Mouse (Mus musculus) CH12.LX (cell line): ENCODE results near the gene Samd11. TPM values are rescaled to one million over a fixed set of nuclear protein-coding genes. Genes with fewer than 3 reads are reported as not detected.

Source experiments
- DNase-seq: peaks from one replicate; pipeline ENCODE4 v3.0.0-alpha.2; 2013; ENCODE audit errors: extremely low read depth
- H3K27ac ChIP-seq: 2 replicates; pipeline ENCODE4 v1.5.1; 2012; ENCODE audit warnings: low read depth, mild to moderate bottlenecking, control low read depth, moderate library complexity; ENCODE audit not compliant: insufficient read depth
- H3K27me3 ChIP-seq: replicated peaks from 2 replicates; pipeline ENCODE3; 2012; ENCODE audit warnings: inconsistent platforms
- H3K36me3 ChIP-seq, 2 experiments: replicated peaks in 1 of 2; 2 replicates each; pipeline versions ENCODE3 to v1.6.1; 2012; ENCODE audit warnings: inconsistent platforms in 1 of 2, low read length in 1 of 2, mild to moderate bottlenecking in 1 of 2, mixed read lengths in 1 of 2, moderate library complexity in 1 of 2; ENCODE audit not compliant: control insufficient read depth in 1 of 2, insufficient read depth in 1 of 2
- H3K4me1 ChIP-seq, 2 experiments: 2 replicates each; pipeline ENCODE4 v1.6.1; 2012; ENCODE audit warnings: inconsistent platforms in 1 of 2, moderate library complexity in 1 of 2; ENCODE audit not compliant: insufficient read depth in 2 of 2, control insufficient read depth in 1 of 2
- H3K4me2 ChIP-seq: 2 replicates; pipeline ENCODE4 v1.6.1; 2012; ENCODE audit warnings: low read depth, mild to moderate bottlenecking, control low read depth; ENCODE audit not compliant: poor library complexity, insufficient read depth, severe bottlenecking
- H3K4me3 ChIP-seq, 3 experiments: fragments of 150-350 bp in 1 of 3; sonication (generic) in 1 of 3; replicated peaks in 1 of 3; 2 replicates each; pipeline versions ENCODE3 to v1.5.1; 2011 to 2012; ENCODE audit warnings: low read depth in 2 of 3, low read length in 2 of 3, mild to moderate bottlenecking in 2 of 3, moderate library complexity in 2 of 3, control low read depth in 1 of 3, improper control_type of control experiment in 1 of 3, inconsistent platforms in 1 of 3, mixed read lengths in 1 of 3; ENCODE audit not compliant: poor library complexity in 1 of 3
- H3K79me2 ChIP-seq: replicated peaks from 2 replicates; pipeline ENCODE4 v1.6.1; 2012; ENCODE audit warnings: mild to moderate bottlenecking, moderate library complexity; ENCODE audit not compliant: control insufficient read depth, poor library complexity, insufficient read depth, severe bottlenecking; ENCODE audit errors: extremely low read depth
- H3K9ac ChIP-seq: 2 replicates; pipeline ENCODE4 v1.6.1; 2012; ENCODE audit warnings: low read depth, mild to moderate bottlenecking, control low read depth, moderate library complexity; ENCODE audit not compliant: insufficient read depth
- H3K9me3 ChIP-seq: replicated peaks from 2 replicates; pipeline ENCODE3; 2012; ENCODE audit warnings: low read length, inconsistent platforms, mixed read lengths
- BHLHE40 ChIP-seq: IDR thresholded peaks from 2 replicates; pipeline ENCODE4 v1.6.1; 2011; ENCODE audit warnings: mild to moderate bottlenecking, low read depth, low read length, improper control_type of control experiment
- EP300 ChIP-seq: IDR thresholded peaks from 2 replicates; pipeline ENCODE4 v1.6.1; 2011; ENCODE audit warnings: low read length, improper control_type of control experiment
- GABPA ChIP-seq: IDR thresholded peaks from 2 replicates; pipeline ENCODE4 v1.6.1; 2012; ENCODE audit warnings: low read depth, low read length, improper control_type of control experiment, inconsistent platforms; ENCODE audit not compliant: insufficient replicate concordance
- IRF4 ChIP-seq: IDR thresholded peaks from 2 replicates; pipeline ENCODE4 v1.6.1; 2014; ENCODE audit warnings: low read depth, mild to moderate bottlenecking, inconsistent platforms, low read length, improper control_type of control experiment
- JUND ChIP-seq: conservative IDR thresholded peaks from 2 replicates; pipeline ENCODE4 v1.6.1; 2011; ENCODE audit warnings: low read depth, low read length, improper control_type of control experiment
- MAZ ChIP-seq: IDR thresholded peaks from 2 replicates; pipeline ENCODE4 v1.6.1; 2012; ENCODE audit warnings: low read depth, mild to moderate bottlenecking, inconsistent platforms, low read length, improper control_type of control experiment, moderate library complexity
- MEF2A ChIP-seq: IDR thresholded peaks from 2 replicates; pipeline ENCODE4 v1.6.1; 2014; ENCODE audit warnings: low read depth, mild to moderate bottlenecking, inconsistent platforms, low read length, improper control_type of control experiment, borderline replicate concordance
- NRF1 ChIP-seq: IDR thresholded peaks from 2 replicates; pipeline ENCODE4 v1.6.1; 2014; ENCODE audit warnings: low read depth, mild to moderate bottlenecking, inconsistent platforms, low read length, improper control_type of control experiment, moderate library complexity
- POLR2AphosphoS2 ChIP-seq: IDR thresholded peaks from 2 replicates; pipeline ENCODE4 v1.6.1; 2011; ENCODE audit warnings: low read depth, low read length, improper control_type of control experiment
- RCOR1 ChIP-seq: conservative IDR thresholded peaks from 2 replicates; pipeline ENCODE4 v1.6.1; 2012; ENCODE audit warnings: low read depth, mild to moderate bottlenecking, inconsistent platforms, low read length, improper control_type of control experiment
- SMC3 ChIP-seq: IDR thresholded peaks from 2 replicates; pipeline ENCODE4 v1.6.1; 2011; ENCODE audit warnings: low read depth, low read length, improper control_type of control experiment
- UBTF ChIP-seq: IDR thresholded peaks from 2 replicates; pipeline ENCODE4 v1.6.1; 2012; ENCODE audit warnings: low read depth, mild to moderate bottlenecking, inconsistent platforms, low read length, improper control_type of control experiment, moderate library complexity
- ZC3H11A ChIP-seq: IDR thresholded peaks from 2 replicates; pipeline ENCODE4 v1.6.1; 2012; ENCODE audit warnings: low read depth, mild to moderate bottlenecking, inconsistent platforms, low read length, improper control_type of control experiment
- ZKSCAN1 ChIP-seq: IDR thresholded peaks from 2 replicates; pipeline ENCODE4 v1.6.1; 2012; ENCODE audit warnings: low read depth, inconsistent platforms, low read length, improper control_type of control experiment, borderline replicate concordance
- ZNF384 ChIP-seq: IDR thresholded peaks from 2 replicates; pipeline ENCODE4 v1.6.1; 2012; ENCODE audit warnings: low read depth, low read length, improper control_type of control experiment, inconsistent platforms
- dilution Hi-C: fragments of 300-500 bp; cut with MboI; formaldehyde crosslinking; loops from 2 replicates; pipeline ENCODE4 v1.14.3; 2020; ENCODE audit warnings: low sequenced_read_pairs; ENCODE audit not compliant: extremely low pct_unique_long_range_greater_than_20kb, extremely low pct_ligation_motif_present
- in situ Hi-C: fragments of 300-500 bp; cut with MboI; formaldehyde crosslinking; loops from 3 replicates; pipeline ENCODE4 v1.14.3; 2019; ENCODE audit warnings: low sequenced_read_pairs, low pct_ligation_motif_present, low pct_unique_long_range_greater_than_20kb, mixed read lengths
- polyA plus RNA-seq: library from polyadenylated mRNA; unstranded; fragments of >175 nt; gene quantifications from 2 replicates; pipeline ENCODE4 v1.2.1, GENCODE M21; 2012; ENCODE audit warnings: low read depth; ENCODE audit not compliant: insufficient read length
- total RNA-seq, 2 experiments: library from RNA; depleted of rRNA; stranded (reverse); fragments of 300-350 nt in 1 of 2; fragments of >200 nt in 1 of 2; gene quantifications; 2 replicates each; pipeline ENCODE4 v1.2.3; 2012 to 2014

The Samd11 gene
- total and polyA plus RNA-seq, 3 experiments: 0.47 to 3.5 TPM; not detected in 1

DNA sequence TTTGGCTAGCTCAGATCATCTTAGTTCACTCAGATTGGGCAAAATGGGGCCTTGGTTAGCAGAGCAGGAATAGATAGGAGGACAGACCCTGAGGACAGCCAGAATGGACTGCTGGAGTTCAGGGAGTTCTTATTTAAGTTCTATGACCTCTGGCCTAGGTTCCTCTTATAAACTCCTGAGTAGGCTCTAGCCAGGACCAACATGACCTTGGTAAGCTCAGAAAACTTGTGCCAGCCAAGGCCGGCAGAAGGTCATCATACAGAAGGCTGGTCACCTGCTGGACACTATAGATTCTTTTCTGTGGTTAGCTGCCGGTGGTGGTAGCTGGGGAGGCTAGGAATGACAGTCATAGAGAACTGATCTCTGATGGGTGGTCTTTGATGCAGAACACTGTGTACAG, 39.3 kb downstream of the Samd11 start:
- H3K4me1 ChIP-seq: peaks cover 13 to 15% of the 10 kb centered on the region in 2 experiments
- no peak for DNase-seq
- H3K27ac ChIP-seq: no peak overlapping the region
- H3K79me2 ChIP-seq: no peaks in the 10 kb centered on the region
- dilution Hi-C loops (no loop called here), in situ Hi-C loops (no loop called here)
- no peak overlapping the region for H3K4me2 ChIP-seq
- TF ChIP-seq ZKSCAN1 (no peak), ZNF384 (no peak), GABPA (no peak), RCOR1 (no peak), MEF2A (no peak), MAZ (no peak), UBTF (no peak), ZC3H11A (no peak), POLR2AphosphoS2 (no peak), SMC3 (no peak), EP300 (no peak), IRF4 (no peak), NRF1 (no peak)
- peaks cover 0 to 4% of the 10 kb centered on the region in 2 experiments for H3K36me3 ChIP-seq
- H3K9me3 ChIP-seq: no peaks in the 10 kb centered on the region
- no peaks in the 10 kb centered on the region for H3K27me3 ChIP-seq
- no peak overlapping the region for H3K9ac ChIP-seq
- no peak overlapping the region for H3K4me3 ChIP-seq

DNA sequence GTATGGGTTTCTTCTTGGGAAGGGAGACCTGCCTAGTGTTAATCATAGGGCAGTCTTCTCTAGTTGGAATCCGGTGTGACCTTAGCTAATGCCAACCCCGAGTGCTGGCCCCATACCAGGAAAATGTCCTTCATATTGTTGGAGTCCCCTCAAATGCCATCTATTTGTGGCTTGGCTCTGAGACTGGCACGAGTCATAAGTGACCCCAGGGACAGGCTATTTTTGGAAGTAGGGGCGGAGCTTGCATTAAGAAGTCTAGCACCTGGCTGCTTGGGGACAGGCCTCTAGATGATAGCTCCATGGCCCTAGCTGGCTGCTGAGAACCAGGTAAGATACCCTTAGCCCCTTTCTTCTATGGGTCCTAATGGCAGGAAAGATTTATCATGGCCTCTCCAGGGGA, 39.8 kb downstream of the Samd11 start, which contains the start of gene Perm1:
Gene Perm1 (plus strand): TSS at position 220 of the 400 bp plus-strand sequence.
- H3K4me1 ChIP-seq: peaks cover 13 to 15% of the 10 kb centered on the region in 2 experiments
- H3K9ac ChIP-seq: no peak within 1 kb of the TSS
- TF ChIP-seq JUND: no peak
- TF ChIP-seq BHLHE40: peak; percentile 77
- TF ChIP-seq MEF2A: peak; percentile 94
- no peaks in the 10 kb centered on the region for H3K9me3 ChIP-seq
- peaks cover 0 to 4% of the 10 kb centered on the region in 2 experiments for H3K36me3 ChIP-seq
- no peaks in the 10 kb centered on the region for H3K27me3 ChIP-seq
- H3K4me3 ChIP-seq: no peak within 1 kb of the TSS
- peak; percentile 49 for DNase-seq
- in situ Hi-C loops (no loop called here), dilution Hi-C loops (no loop called here)
- H3K27ac ChIP-seq: no peak within 1 kb of the TSS
- H3K4me2 ChIP-seq: no peak within 1 kb of the TSS
- no peaks in the 10 kb centered on the region for H3K79me2 ChIP-seq
